Mouse (Mus musculus): ENCODE results near the gene Nlgn1.
A peak's percentile ranks its signal among the peaks of the same experiment; 100 is the strongest.

The Nlgn1 gene

GRCm38 (mm10) chr3:26201410-26201809 is 130.8 kb downstream of the Nlgn1 start:
- no peak for DNase-seq (ENCODE audit: low spot score)

GRCm38 (mm10) chr3:26194970-26195369 is 137.3 kb downstream of the Nlgn1 start:
- DNase-seq (ENCODE audit: low spot score), result peak; percentile 3

GRCm38 (mm10) chr3:26181013-26181412 is 151.2 kb downstream of the Nlgn1 start:
- DNase-seq (ENCODE audit: low spot score), result no peak

- no peak for DNase-seq (ENCODE audit: low spot score)
Measured at GRCm38 (mm10) chr3:26175371-26175770, 156.9 kb downstream of the Nlgn1 start.

- DNase-seq (ENCODE audit: low spot score), result no peak
Measured at GRCm38 (mm10) chr3:26174257-26174656, 158.0 kb downstream of the Nlgn1 start.

- DNase-seq (ENCODE audit: low spot score), result no peak
Measured at GRCm38 (mm10) chr3:26173613-26174012, 158.6 kb downstream of the Nlgn1 start.

GRCm38 (mm10) chr3:26166711-26167110 is 165.5 kb downstream of the Nlgn1 start:
- no peak for DNase-seq (ENCODE audit: low spot score)

GRCm38 (mm10) chr3:26153782-26154181 is 178.5 kb downstream of the Nlgn1 start:
- DNase-seq (ENCODE audit: low spot score), result peak; percentile 77

GRCm38 (mm10) chr3:26153036-26153741 is 179.1 kb downstream of the Nlgn1 start:
- no peak for DNase-seq (ENCODE audit: low spot score)

- DNase-seq (ENCODE audit: low spot score), result no peak
Measured at GRCm38 (mm10) chr3:26152510-26153035, 179.7 kb downstream of the Nlgn1 start.

GRCm38 (mm10) chr3:26151351-26152020 is 180.8 kb downstream of the Nlgn1 start:
- no peak for DNase-seq (ENCODE audit: low spot score)

GRCm38 (mm10) chr3:26146174-26146573 is 186.1 kb downstream of the Nlgn1 start:
- DNase-seq (ENCODE audit: low spot score), result no peak

GRCm38 (mm10) chr3:26145441-26145840 is 186.8 kb downstream of the Nlgn1 start:
- no peak for DNase-seq (ENCODE audit: low spot score)

GRCm38 (mm10) chr3:26141590-26141989 is 190.7 kb downstream of the Nlgn1 start:
- DNase-seq (ENCODE audit: low spot score), result no peak

GRCm38 (mm10) chr3:26134839-26135651 is 197.2 kb downstream of the Nlgn1 start:
- DNase-seq (ENCODE audit: low spot score), result no peak

GRCm38 (mm10) chr3:26130919-26131318 is 201.3 kb downstream of the Nlgn1 start:
- DNase-seq (ENCODE audit: low spot score), result no peak

GRCm38 (mm10) chr3:26129455-26129854 is 202.8 kb downstream of the Nlgn1 start:
- no peak for DNase-seq (ENCODE audit: low spot score)

GRCm38 (mm10) chr3:26117071-26117470 is 215.2 kb downstream of the Nlgn1 start:
- no peak for DNase-seq (ENCODE audit: low spot score)

- no peak for DNase-seq (ENCODE audit: low spot score)
Measured at GRCm38 (mm10) chr3:26106361-26106760, 225.9 kb downstream of the Nlgn1 start.

GRCm38 (mm10) chr3:26105528-26105927 is 226.7 kb downstream of the Nlgn1 start:
- no peak for DNase-seq (ENCODE audit: low spot score)

- DNase-seq (ENCODE audit: low spot score), result no peak
Measured at GRCm38 (mm10) chr3:26102271-26102670, 230.0 kb downstream of the Nlgn1 start.

- no peak for DNase-seq (ENCODE audit: low spot score)
Measured at GRCm38 (mm10) chr3:26095551-26095950, 236.7 kb downstream of the Nlgn1 start.

GRCm38 (mm10) chr3:26069366-26069765 is 262.9 kb downstream of the Nlgn1 start:
- DNase-seq (ENCODE audit: low spot score), result no peak

Data from layer of hippocampus, adult 9-10 months (tissue).